Mouse (Mus musculus) myocyte (in vitro differentiated cells): ENCODE measurements around the gene Ppp1r13l. TPM values are rescaled to one million over a fixed set of nuclear protein-coding genes. Genes with fewer than 3 reads are reported as not detected.

Source experiments
- H3K27me3 ChIP-seq: one replicate; pipeline ENCODE4 v1.6.1; 2011; ENCODE audit not compliant: control insufficient read depth, insufficient read depth, insufficient read length
- H3K36me3 ChIP-seq: one replicate; pipeline ENCODE4 v1.6.1; 2011; ENCODE audit not compliant: control insufficient read depth, insufficient read depth
- H3K4me2 ChIP-seq: one replicate; pipeline ENCODE4 v1.6.1; 2011; ENCODE audit warnings: low read depth, control low read depth
- H3K4me3 ChIP-seq: one replicate; pipeline ENCODE4 v1.5.1; 2011; ENCODE audit warnings: mild to moderate bottlenecking, control low read depth, moderate library complexity
- H3K79me2 ChIP-seq: one replicate; pipeline ENCODE4 v1.6.1; 2011; ENCODE audit not compliant: control insufficient read depth, insufficient read depth
- H3ac ChIP-seq: one replicate; pipeline ENCODE4 v1.6.1; 2011; ENCODE audit not compliant: control insufficient read depth, insufficient read length
- CEBPB ChIP-seq: IDR thresholded peaks from 2 replicates; pipeline ENCODE4 v1.6.1; 2011; ENCODE audit warnings: mild to moderate bottlenecking, moderate library complexity; ENCODE audit not compliant: poor library complexity, insufficient read depth, severe bottlenecking
- E2F4 ChIP-seq: IDR thresholded peaks from one replicate; pipeline ENCODE4 v1.6.1; 2011; ENCODE audit warnings: mild to moderate bottlenecking, control low read depth, moderate library complexity; ENCODE audit not compliant: insufficient read depth
- MAX ChIP-seq: IDR thresholded peaks from one replicate; pipeline ENCODE4 v1.6.1; 2011; ENCODE audit warnings: low read depth, mild to moderate bottlenecking, control low read depth
- MYOD1 ChIP-seq, 3 experiments: IDR thresholded peaks; one replicate each; pipeline ENCODE4 v1.6.1; 2011; ENCODE audit warnings: control low read depth in 2 of 3, low read depth in 2 of 3, mild to moderate bottlenecking in 2 of 3, moderate library complexity in 1 of 3; ENCODE audit not compliant: insufficient read length in 2 of 3, control insufficient read depth in 1 of 3
- MYOG ChIP-seq, 3 experiments: IDR thresholded peaks; one replicate each; pipeline ENCODE4 v1.6.1; 2011; ENCODE audit warnings: control low read depth in 2 of 3, low read depth in 2 of 3, mild to moderate bottlenecking in 2 of 3; ENCODE audit not compliant: insufficient read length in 2 of 3, control insufficient read depth in 1 of 3, insufficient read depth in 1 of 3
- POLR2A ChIP-seq: IDR thresholded peaks from one replicate; pipeline ENCODE4 v1.6.1; 2011; ENCODE audit warnings: low read depth, mild to moderate bottlenecking, control low read depth, moderate library complexity; ENCODE audit not compliant: insufficient read length
- POLR2AphosphoS2 ChIP-seq: IDR thresholded peaks from one replicate; pipeline ENCODE4 v1.6.1; 2011; ENCODE audit warnings: low read depth, control low read depth; ENCODE audit not compliant: insufficient read length
- REST ChIP-seq: IDR thresholded peaks from one replicate; pipeline ENCODE4 v1.6.1; 2011; ENCODE audit warnings: mild to moderate bottlenecking, control low read depth, moderate library complexity; ENCODE audit not compliant: insufficient read depth, insufficient read length
- SRF ChIP-seq: IDR thresholded peaks from one replicate; pipeline ENCODE4 v1.6.1; 2011; ENCODE audit warnings: low read depth; ENCODE audit not compliant: control insufficient read depth, insufficient read length
- TCF12 ChIP-seq: IDR thresholded peaks from one replicate; pipeline ENCODE4 v1.6.1; 2011; ENCODE audit warnings: mild to moderate bottlenecking, control low read depth; ENCODE audit not compliant: poor library complexity, insufficient read depth, severe bottlenecking
- TCF3 ChIP-seq: IDR thresholded peaks from one replicate; pipeline ENCODE4 v1.6.1; 2011; ENCODE audit warnings: low read depth, control low read depth; ENCODE audit not compliant: insufficient read length
- USF1 ChIP-seq: IDR thresholded peaks from one replicate; pipeline ENCODE4 v1.6.1; 2011; ENCODE audit warnings: low read depth, mild to moderate bottlenecking, control low read depth, moderate library complexity
- polyA plus RNA-seq: library from polyadenylated mRNA; unstranded; fragments of >200 nt; fragmentation: generic; extraction: Trizol; gene quantifications from one replicate; pipeline ENCODE4 v1.2.1, GENCODE M21; 2012; ENCODE audit warnings: missing spikeins

Gene Ppp1r13l
- polyA plus RNA-seq, 1 experiment: 36.0 TPM

DNA sequence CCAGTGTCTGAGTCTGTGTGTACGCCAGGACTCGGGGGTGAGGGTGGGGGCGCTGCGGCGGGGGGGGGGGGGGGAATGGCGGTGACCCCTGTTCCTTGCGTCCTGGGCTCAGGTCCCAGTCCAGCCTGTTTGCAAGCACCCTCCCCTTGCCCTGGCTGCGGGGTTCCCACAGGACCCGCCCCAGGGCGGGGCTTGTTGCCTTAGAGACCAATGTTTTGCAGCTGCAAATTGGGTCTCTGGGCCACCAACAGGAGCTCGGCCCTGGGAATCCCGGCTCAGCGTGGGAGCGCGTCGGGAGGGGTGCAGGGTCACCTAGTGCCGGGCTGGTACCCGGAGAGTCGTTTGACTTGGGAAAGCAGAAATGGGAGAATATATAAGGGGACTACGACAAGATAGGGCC lies 33.2 kb upstream of the Ppp1r13l start:
- no peaks in the 10 kb centered on the region for H3K36me3 ChIP-seq
- peak overlapping the region; percentile 26 for H3K4me3 ChIP-seq
- no peaks in the 10 kb centered on the region for H3K79me2 ChIP-seq
- no peaks in the 10 kb centered on the region for H3K27me3 ChIP-seq
- no peak overlapping the region for H3ac ChIP-seq
- peak overlapping the region; percentile 100 for H3K4me2 ChIP-seq
- TF ChIP-seq SRF (no peak), POLR2A (peak; percentile 31)

DNA sequence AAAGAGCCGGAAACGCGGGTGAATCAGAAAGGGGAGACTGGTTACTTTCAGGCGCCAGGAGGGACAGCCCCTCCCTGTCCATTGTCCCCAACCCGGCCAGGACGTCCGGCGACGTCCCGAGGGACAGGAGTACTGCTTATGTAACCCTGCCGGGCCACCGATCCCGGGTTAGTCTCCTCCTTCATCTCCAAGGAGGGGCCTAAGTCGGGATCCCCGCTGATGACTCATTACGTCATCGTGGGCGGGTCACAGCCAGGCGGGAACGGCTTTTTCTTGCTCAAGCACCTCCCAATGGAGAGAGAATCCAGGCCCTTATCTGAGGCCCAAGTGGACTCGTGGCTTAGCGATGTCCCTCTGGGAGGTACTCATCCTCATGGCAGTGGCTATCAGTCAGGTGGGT lies 32.4 kb upstream of the Ppp1r13l start:
- TF ChIP-seq MYOG (IDR thresholded peaks at IDR 0.05; ENCODE audit: control insufficient read depth in 1 of 3, insufficient read depth in 1 of 3, insufficient read length in 2 of 3, low read depth in 2 of 3) (no peak), MYOD1 (IDR thresholded peaks at IDR 0.05; ENCODE audit: control insufficient read depth in 1 of 3, insufficient read length in 2 of 3, low read depth in 2 of 3) (no peak), E2F4 (peak; percentile 50), POLR2AphosphoS2 (peak; percentile 68), SRF (no peak), TCF12 (no peak), POLR2A (peak; percentile 76), USF1 (no peak), TCF3 (no peak), CEBPB (0 out of 2 replicates have a peak, but pooled peaks have one; percentile 29)
- Histone ChIP-seq H3ac (no peak overlapping the region), H3K36me3 (no peaks in the 10 kb centered on the region), H3K27me3 (no peaks in the 10 kb centered on the region), H3K4me2 (peak overlapping the region; percentile 100), H3K4me3 (peak overlapping the region; percentile 26), H3K79me2 (no peaks in the 10 kb centered on the region)

DNA sequence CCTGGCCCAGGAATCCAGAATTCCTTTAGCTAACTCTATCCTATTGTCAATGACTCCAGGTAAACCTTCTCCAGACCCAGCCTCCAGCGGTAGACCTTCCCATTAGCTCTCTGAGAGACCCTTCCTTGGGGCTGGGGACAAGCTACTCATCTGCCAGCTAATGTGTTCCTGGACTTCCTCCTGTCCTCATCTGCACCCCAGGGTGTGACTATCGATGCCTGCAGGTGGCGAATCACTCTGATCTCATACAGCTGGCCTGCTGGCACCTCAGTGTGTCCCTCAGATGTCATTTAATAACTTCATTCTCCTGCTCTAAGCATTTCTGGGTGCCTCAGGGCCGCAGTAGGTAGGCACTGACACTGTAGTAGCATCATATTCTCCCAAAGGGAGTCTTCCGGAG lies 31.8 kb upstream of the Ppp1r13l start:
- Histone ChIP-seq H3K27me3 (no peaks in the 10 kb centered on the region), H3ac (no peak overlapping the region), H3K79me2 (no peaks in the 10 kb centered on the region), H3K4me2 (peak overlapping the region; percentile 100), H3K4me3 (peak overlapping the region; percentile 26), H3K36me3 (no peaks in the 10 kb centered on the region)
- TF ChIP-seq TCF12 (no peak), REST (no peak), MYOD1 (IDR thresholded peaks at IDR 0.05; ENCODE audit: control insufficient read depth in 1 of 3, insufficient read length in 2 of 3, low read depth in 2 of 3) (no peak), CEBPB (no peak), USF1 (no peak), MYOG (IDR thresholded peaks at IDR 0.05; ENCODE audit: control insufficient read depth in 1 of 3, insufficient read depth in 1 of 3, insufficient read length in 2 of 3, low read depth in 2 of 3) (no peak), MAX (no peak), POLR2AphosphoS2 (no peak), TCF3 (no peak), SRF (no peak), E2F4 (no peak), POLR2A (no peak)

DNA sequence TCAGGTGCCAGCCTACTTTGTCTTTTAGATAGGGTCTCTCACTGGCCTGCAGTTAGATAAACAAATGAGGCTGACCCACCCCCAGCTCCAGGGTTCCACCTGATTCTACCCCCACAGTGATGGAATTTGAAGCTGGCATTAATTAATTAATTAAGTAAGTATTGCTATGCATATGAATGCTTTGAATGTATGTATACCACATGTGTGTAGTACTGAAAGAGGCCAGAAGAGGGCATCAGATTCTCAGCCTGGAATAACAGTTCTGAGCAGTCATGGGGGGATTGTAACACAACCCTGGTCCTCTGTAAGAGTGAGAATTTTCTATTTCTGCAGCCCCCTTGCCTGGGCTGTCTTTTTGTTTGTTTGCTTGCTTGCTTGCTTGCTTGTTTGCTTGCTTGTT lies 31.1 kb upstream of the Ppp1r13l start:
- Histone ChIP-seq H3K27me3 (no peaks in the 10 kb centered on the region), H3ac (no peak overlapping the region), H3K79me2 (peaks cover 2% of the 10 kb centered on the region), H3K4me2 (no peak overlapping the region), H3K36me3 (no peaks in the 10 kb centered on the region), H3K4me3 (no peak overlapping the region)
- TF ChIP-seq MYOG (IDR thresholded peaks at IDR 0.05; ENCODE audit: control insufficient read depth in 1 of 3, insufficient read depth in 1 of 3, insufficient read length in 2 of 3, low read depth in 2 of 3): no peak
- TF ChIP-seq MYOD1 (IDR thresholded peaks at IDR 0.05; ENCODE audit: control insufficient read depth in 1 of 3, insufficient read length in 2 of 3, low read depth in 2 of 3): no peak
- no peak for TF ChIP-seq SRF
- no peak for TF ChIP-seq TCF3
- TF ChIP-seq MAX: no peak
- no peak for TF ChIP-seq USF1
- TF ChIP-seq CEBPB: no peak
- TF ChIP-seq REST: no peak
- no peak for TF ChIP-seq E2F4
- no peak for TF ChIP-seq TCF12
- no peak for TF ChIP-seq POLR2A
- no peak for TF ChIP-seq POLR2AphosphoS2

DNA sequence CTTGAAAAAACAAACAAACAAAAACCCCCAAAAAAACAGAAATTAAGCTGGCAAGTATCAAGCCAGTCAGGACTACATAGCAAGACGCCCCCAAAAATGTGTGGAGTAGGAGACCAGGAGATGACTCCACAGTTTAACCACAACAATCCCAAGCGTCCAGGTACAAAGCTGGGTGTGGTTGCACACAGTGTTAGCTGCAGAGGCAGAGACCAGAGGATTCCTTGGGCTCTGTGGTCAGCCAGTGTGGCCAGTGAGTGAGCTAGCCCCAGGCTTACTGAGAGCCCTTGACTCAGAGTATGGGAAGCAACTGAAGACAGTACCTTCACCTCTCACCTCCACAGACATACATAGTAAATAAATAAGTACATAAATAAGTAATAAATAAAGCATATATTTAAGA lies 27.6 kb upstream of the Ppp1r13l start:
- H3K79me2 ChIP-seq: peaks cover 16% of the 10 kb centered on the region
- H3K27me3 ChIP-seq: no peaks in the 10 kb centered on the region
- no peak overlapping the region for H3K4me3 ChIP-seq
- no peaks in the 10 kb centered on the region for H3K36me3 ChIP-seq
- peak overlapping the region; percentile 85 for H3K4me2 ChIP-seq
- TF ChIP-seq MYOG (IDR thresholded peaks at IDR 0.05; ENCODE audit: control insufficient read depth in 1 of 3, insufficient read depth in 1 of 3, insufficient read length in 2 of 3, low read depth in 2 of 3) (peak in 1 of 3 experiments; percentile 51), MYOD1 (IDR thresholded peaks at IDR 0.05; ENCODE audit: control insufficient read depth in 1 of 3, insufficient read length in 2 of 3, low read depth in 2 of 3) (peak in 1 of 3 experiments; percentile 22), E2F4 (no peak)
- no peak overlapping the region for H3ac ChIP-seq
